Mouse (Mus musculus) midbrain, embryonic 14.5 days (tissue): Measurements from ENCODE around the gene Mak. TPM values are rescaled to one million over a fixed set of nuclear protein-coding genes. Genes with fewer than 3 reads are reported as not detected.

Source experiments
- ATAC-seq: fragments of 200-750 bp; cut with Nextera tagmentation; 2 replicates; pipeline ENCODE4 v1.8.0; 2017; ENCODE audit warnings: moderate number of reproducible peaks, moderate library complexity; ENCODE audit not compliant: low FRiP score, low TSS enrichment
- DNase-seq: peaks from one replicate; pipeline ENCODE4 v3.0.0-alpha.2; 2015
- H3K27ac ChIP-seq: fragments of 300-500 bp; sonication (generic); replicated peaks from 2 replicates; pipeline ENCODE4 v1.5.1; 2014; ENCODE audit warnings: mild to moderate bottlenecking, low read depth, low read length, moderate library complexity
- H3K27me3 ChIP-seq: fragments of 300-500 bp; sonication (generic); 2 replicates; pipeline ENCODE4 v1.6.1; 2014; ENCODE audit warnings: low read length, control low read depth, mixed read lengths; ENCODE audit not compliant: control insufficient read depth, insufficient read depth
- H3K36me3 ChIP-seq: fragments of 300-500 bp; sonication (generic); 2 replicates; pipeline ENCODE4 v1.6.1; 2014; ENCODE audit warnings: low read length, control low read depth; ENCODE audit not compliant: control insufficient read depth, insufficient read depth
- H3K4me1 ChIP-seq: fragments of 300-500 bp; sonication (generic); 2 replicates; pipeline ENCODE4 v1.6.1; 2014; ENCODE audit warnings: mild to moderate bottlenecking, antibody characterized with exemption, low read length, control low read depth; ENCODE audit not compliant: control insufficient read depth, insufficient read depth
- H3K4me2 ChIP-seq: fragments of 300-500 bp; sonication (generic); 2 replicates; pipeline ENCODE4 v1.6.1; 2014; ENCODE audit warnings: mild to moderate bottlenecking, low read length, moderate library complexity
- H3K4me3 ChIP-seq: fragments of 300-500 bp; sonication (generic); replicated peaks from 2 replicates; pipeline ENCODE4 v1.5.1; 2014; ENCODE audit warnings: low read depth, low read length
- H3K9ac ChIP-seq: fragments of 300-500 bp; sonication (generic); replicated peaks from 2 replicates; pipeline ENCODE4 v1.6.1; 2014; ENCODE audit warnings: mild to moderate bottlenecking, low read length, moderate library complexity
- H3K9me3 ChIP-seq: fragments of 300-500 bp; sonication (generic); 2 replicates; pipeline ENCODE4 v1.6.1; 2016; ENCODE audit warnings: low read length, control low read depth, mixed read lengths; ENCODE audit not compliant: control insufficient read depth
- WGBS: fragments of 180-500 bp; shearing (Covaris S2); extraction: QIAGEN DNeasy Blood & Tissue Kit; methylation state at CpG from one replicate; pipeline ENCODE4 v1.1.7; 2014; 5-methylcytosine and 5-hydroxymethylcytosine counted together
- polyA plus RNA-seq: library from polyadenylated mRNA; unstranded; fragments of >200 nt; fragmentation: Nextera tagmentation; extraction: Ambion mirVana; gene quantifications from 2 replicates; pipeline ENCODE4 v1.2.1, GENCODE M21; 2014

The Mak gene
- polyA plus RNA-seq, 1 experiment from 2014 or later, result 2.1 TPM

DNA sequence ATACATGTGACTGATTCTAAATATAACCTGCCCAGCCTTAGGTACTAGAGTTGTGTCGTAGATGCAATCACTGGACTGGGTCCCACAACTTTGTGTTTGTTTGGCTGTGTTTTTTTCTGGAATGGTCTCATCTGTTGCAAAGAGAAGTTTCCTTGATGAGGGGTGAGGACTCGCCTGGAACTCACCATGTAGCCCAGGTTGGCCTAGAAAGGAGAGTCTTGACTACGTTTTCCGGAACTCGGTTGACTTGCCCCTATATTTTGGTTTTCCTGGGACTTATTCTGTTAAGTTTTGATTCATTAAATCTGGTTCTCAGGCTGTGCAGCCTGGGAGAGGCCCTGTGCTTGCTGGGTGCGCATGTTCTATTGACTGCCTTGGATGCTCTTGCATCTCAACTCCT, 1.2 kb upstream of the Mak start:
- whole genome bisulfite sequencing, result 94% methylated on average over 6 of the region's 6 CpGs
- no peak for ATAC-seq
- H3K9ac ChIP-seq, result no peak overlapping the region
- H3K9me3 ChIP-seq, result no peaks in the 10 kb centered on the region
- no peak for DNase-seq
- H3K4me1 ChIP-seq, result peaks cover 13% of the 10 kb centered on the region
- no peak overlapping the region for H3K4me2 ChIP-seq
- H3K4me3 ChIP-seq, result no peak overlapping the region
- no peaks in the 10 kb centered on the region for H3K36me3 ChIP-seq
- H3K27ac ChIP-seq, result no peak overlapping the region
- peaks cover 15% of the 10 kb centered on the region for H3K27me3 ChIP-seq

- Histone ChIP-seq H3K4me1 (peaks cover 13% of the 10 kb centered on the region), H3K4me3 (peak overlapping the region; percentile 47; the same call in 1 of the 2 replicates), H3K9me3 (no peaks in the 10 kb centered on the region), H3K27me3 (peaks cover 15% of the 10 kb centered on the region), H3K4me2 (peak overlapping the region; percentile 81), H3K27ac (no peak overlapping the region), H3K9ac (no peak overlapping the region), H3K36me3 (no peaks in the 10 kb centered on the region)
- ATAC-seq (no peak), DNase-seq (no peak)
- WGBS, result 52% methylated on average over 5 of the region's 5 CpGs
These were observed 353 bp upstream of the Mak start for GRCm38 (mm10) chr13:41079859-41080258.

GRCm38 (mm10) chr13:41078690-41079420, 651 bp downstream of the Mak start:
- peak overlapping the region; percentile 81 for H3K4me2 ChIP-seq
- WGBS, result 5% methylated on average over 24 of the region's 24 CpGs
- DNase-seq, result peak; percentile 16
- H3K4me3 ChIP-seq, result peak overlapping the region; percentile 47
- H3K4me1 ChIP-seq, result peaks cover 13% of the 10 kb centered on the region
- peaks cover 15% of the 10 kb centered on the region for H3K27me3 ChIP-seq
- peak; percentile 59; the same call in 1 of the 2 replicates for ATAC-seq
- H3K9ac ChIP-seq, result no peak overlapping the region; the same call in 1 of the 2 replicates
- no peaks in the 10 kb centered on the region for H3K36me3 ChIP-seq
- no peaks in the 10 kb centered on the region for H3K9me3 ChIP-seq
- H3K27ac ChIP-seq, result no peak overlapping the region

- H3K4me3 ChIP-seq, result no peak overlapping the region
- H3K4me1 ChIP-seq, result peaks cover 13% of the 10 kb centered on the region
- peak overlapping the region; percentile 81; the same call in 1 of the 2 replicates for H3K4me2 ChIP-seq
- ATAC-seq (no peak), DNase-seq (peak; percentile 20)
- H3K27ac ChIP-seq, result no peak overlapping the region
- H3K36me3 ChIP-seq, result no peaks in the 10 kb centered on the region
- WGBS, result 30% methylated on average over 9 of the region's 9 CpGs
- H3K9me3 ChIP-seq, result no peaks in the 10 kb centered on the region
- H3K9ac ChIP-seq, result no peak overlapping the region
- H3K27me3 ChIP-seq, result peaks cover 15% of the 10 kb centered on the region
These were observed 1.6 kb downstream of the Mak start for GRCm38 (mm10) chr13:41077921-41078320.

DNA sequence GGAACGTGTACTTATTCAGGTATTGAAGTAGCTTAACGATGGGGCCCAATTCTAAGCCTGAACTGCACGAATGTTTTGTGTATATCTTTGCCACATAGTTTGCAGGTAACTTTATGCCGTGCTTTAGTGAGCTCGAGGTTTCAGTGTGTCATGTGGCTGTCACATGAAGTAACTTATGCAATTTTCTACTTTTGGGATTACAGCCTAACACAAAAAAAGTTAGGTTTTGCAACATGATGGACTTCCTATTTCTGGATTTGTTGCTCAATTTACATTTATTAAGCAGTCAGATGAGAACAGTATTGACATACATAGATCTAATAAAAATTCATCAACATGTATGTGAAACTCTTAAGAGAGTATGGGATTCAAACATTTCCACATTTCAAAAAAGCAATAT, 5.7 kb downstream of the Mak start:
- DNase-seq (no peak), ATAC-seq (no peak)
- Histone ChIP-seq H3K4me2 (no peak overlapping the region), H3K27me3 (peaks cover 5% of the 10 kb centered on the region; the same call in 1 of the 2 replicates), H3K9me3 (no peaks in the 10 kb centered on the region), H3K4me3 (no peak overlapping the region), H3K36me3 (no peaks in the 10 kb centered on the region), H3K27ac (no peak overlapping the region), H3K4me1 (peaks cover 7% of the 10 kb centered on the region; the same call in 1 of the 2 replicates), H3K9ac (no peak overlapping the region)
- 90% methylated on average over 5 of the region's 5 CpGs for WGBS

- H3K36me3 ChIP-seq, result no peaks in the 10 kb centered on the region
- H3K9me3 ChIP-seq, result no peaks in the 10 kb centered on the region
- no peak for ATAC-seq
- H3K27me3 ChIP-seq, result no peaks in the 10 kb centered on the region
- no peak for DNase-seq
- no peak overlapping the region for H3K27ac ChIP-seq
- H3K4me3 ChIP-seq, result no peak overlapping the region
- no peak overlapping the region for H3K4me2 ChIP-seq
- H3K9ac ChIP-seq, result no peak overlapping the region
- 93% methylated on average over 11 of the region's 11 CpGs for WGBS
- no peaks in the 10 kb centered on the region for H3K4me1 ChIP-seq
These were observed 7.9 kb downstream of the Mak start for GRCm38 (mm10) chr13:41071617-41072016.

DNA sequence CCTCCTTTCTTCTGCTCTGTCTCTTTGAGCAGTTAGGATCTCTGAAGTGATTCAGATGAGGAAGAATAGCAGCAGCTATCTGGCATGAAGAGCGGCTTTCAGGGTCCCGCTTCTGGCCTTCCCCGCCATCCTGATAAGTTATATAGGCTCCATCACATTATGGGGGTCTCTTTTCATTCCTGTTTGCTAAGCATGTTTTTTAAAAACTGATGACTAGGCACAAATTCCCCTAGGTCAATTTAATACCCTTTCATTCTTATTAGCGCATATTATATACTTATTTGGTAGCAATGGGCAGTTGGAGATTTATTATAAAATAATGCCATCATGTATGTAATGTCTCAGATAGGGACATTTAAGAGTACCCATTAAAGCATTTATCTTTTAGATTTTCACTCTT, 11.9 kb downstream of the Mak start:
- 98% methylated on average over 4 of the region's 4 CpGs for WGBS
- H3K4me1 ChIP-seq, result no peaks in the 10 kb centered on the region
- H3K4me3 ChIP-seq, result no peak overlapping the region
- no peaks in the 10 kb centered on the region for H3K36me3 ChIP-seq
- H3K27me3 ChIP-seq, result no peaks in the 10 kb centered on the region
- no peak for ATAC-seq
- H3K9me3 ChIP-seq, result no peaks in the 10 kb centered on the region
- no peak overlapping the region for H3K4me2 ChIP-seq
- no peak overlapping the region for H3K9ac ChIP-seq
- no peak for DNase-seq
- no peak overlapping the region for H3K27ac ChIP-seq

- DNase-seq (peak; percentile 18), ATAC-seq (no peak)
- Histone ChIP-seq H3K9ac (no peak overlapping the region), H3K27me3 (no peaks in the 10 kb centered on the region), H3K27ac (no peak overlapping the region), H3K4me1 (0 out of 2 replicates have a peak, but pooled peaks cover 5% of the 10 kb centered on the region), H3K36me3 (no peaks in the 10 kb centered on the region), H3K4me2 (no peak overlapping the region), H3K4me3 (no peak overlapping the region), H3K9me3 (no peaks in the 10 kb centered on the region)
- WGBS, result 25% methylated on average over 5 of the region's 5 CpGs
These were observed 27.5 kb downstream of the Mak start for GRCm38 (mm10) chr13:41051965-41052364.

DNA sequence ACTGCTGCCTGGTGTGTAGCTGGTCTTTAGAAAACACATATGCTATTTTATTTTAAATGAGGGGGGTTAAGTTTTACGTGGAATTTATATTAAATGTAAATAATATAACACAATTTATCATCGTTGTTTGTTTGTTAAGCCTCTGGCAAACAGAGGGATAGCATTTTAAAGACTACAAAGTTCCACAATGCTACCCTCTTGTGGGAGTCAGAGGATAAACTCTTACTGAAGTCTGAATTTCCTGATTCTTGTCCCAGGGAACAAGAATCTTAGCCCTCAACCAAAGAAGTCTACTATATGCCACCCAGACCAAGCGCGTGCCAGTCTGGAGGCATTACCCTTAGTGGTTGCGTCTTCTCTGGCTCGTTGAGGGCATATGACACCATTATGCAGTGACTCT, 32.2 kb downstream of the Mak start:
- H3K27me3 ChIP-seq, result no peaks in the 10 kb centered on the region
- ATAC-seq, result no peak
- no peak for DNase-seq
- H3K4me3 ChIP-seq, result no peak overlapping the region
- H3K4me1 ChIP-seq, result 0 out of 2 replicates have a peak, but pooled peaks cover 3% of the 10 kb centered on the region
- H3K27ac ChIP-seq, result no peak overlapping the region
- H3K9me3 ChIP-seq, result no peaks in the 10 kb centered on the region
- no peak overlapping the region for H3K9ac ChIP-seq
- WGBS, result 84% methylated on average over 6 of the region's 6 CpGs
- H3K4me2 ChIP-seq, result no peak overlapping the region
- H3K36me3 ChIP-seq, result no peaks in the 10 kb centered on the region
